Mouse (Mus musculus) kidney, embryonic 16.5 days (tissue): ENCODE results near the gene Tigar. TPM values are rescaled to one million over a fixed set of nuclear protein-coding genes. Genes with fewer than 3 reads are reported as not detected.

ENCODE experiments used
- ATAC-seq: fragments of 200-750 bp; cut with Nextera tagmentation; 2 replicates; pipeline ENCODE4 v1.8.0; 2017; ENCODE audit warnings: moderate TSS enrichment; ENCODE audit not compliant: low FRiP score, low TSS enrichment
- H3K27ac ChIP-seq: fragments of 300-500 bp; sonication (generic); 2 replicates; pipeline ENCODE4 v1.5.1; 2014; ENCODE audit warnings: low read length
- H3K27me3 ChIP-seq: fragments of 300-500 bp; sonication (generic); 2 replicates; pipeline ENCODE4 v1.6.1; 2014; ENCODE audit warnings: low read length, control low read depth, mixed read lengths; ENCODE audit not compliant: insufficient read depth
- H3K36me3 ChIP-seq: fragments of 300-500 bp; sonication (generic); 2 replicates; pipeline ENCODE4 v1.6.1; 2014; ENCODE audit warnings: low read length, control low read depth, mixed read lengths; ENCODE audit not compliant: insufficient read depth
- H3K4me1 ChIP-seq: fragments of 300-500 bp; sonication (generic); 2 replicates; pipeline ENCODE4 v1.6.1; 2014; ENCODE audit warnings: low read length, control low read depth, mixed read lengths; ENCODE audit not compliant: insufficient read depth
- H3K4me2 ChIP-seq: fragments of 300-500 bp; sonication (generic); replicated peaks from 2 replicates; pipeline ENCODE4 v1.6.1; 2014; ENCODE audit warnings: low read depth, low read length
- H3K4me3 ChIP-seq: fragments of 300-500 bp; sonication (generic); 2 replicates; pipeline ENCODE4 v1.5.1; 2014; ENCODE audit warnings: mild to moderate bottlenecking, low read length
- H3K9ac ChIP-seq: fragments of 300-500 bp; sonication (generic); replicated peaks from 2 replicates; pipeline ENCODE4 v1.6.1; 2014; ENCODE audit warnings: low read length
- H3K9me3 ChIP-seq: fragments of 300-500 bp; sonication (generic); 2 replicates; pipeline ENCODE4 v1.6.1; 2016; ENCODE audit warnings: low read length, control low read depth
- WGBS: fragments of 180-500 bp; shearing (Covaris S2); extraction: QIAGEN DNeasy Blood & Tissue Kit; methylation state at CpG from one replicate; pipeline ENCODE4 v1.1.7; 2014; 5-methylcytosine and 5-hydroxymethylcytosine counted together
- polyA plus RNA-seq: library from polyadenylated mRNA; unstranded; fragments of >200 nt; fragmentation: Nextera tagmentation; extraction: Ambion mirVana; gene quantifications from 2 replicates; pipeline ENCODE4 v1.2.1, GENCODE M21; 2015

Gene Tigar
- polyA plus RNA-seq, 1 experiment from 2014 or later, result 2.7 TPM

- H3K9me3 ChIP-seq, result no peaks in the 10 kb centered on the region
- no peak for ATAC-seq
- WGBS, result 67% methylated on average over 12 of the region's 12 CpGs
These were observed 52.3 kb downstream of the Tigar start for GRCm38 (mm10) chr6:127056990-127057588.

GRCm38 (mm10) chr6:127050847-127051246 is 58.5 kb downstream of the Tigar start:
- no peak overlapping the region for H3K27ac ChIP-seq
- no peak overlapping the region for H3K4me2 ChIP-seq
- 68% methylated on average over 4 of the region's 4 CpGs for WGBS
- H3K9me3 ChIP-seq, result no peaks in the 10 kb centered on the region
- H3K4me1 ChIP-seq, result no peaks in the 10 kb centered on the region
- no peaks in the 10 kb centered on the region for H3K27me3 ChIP-seq
- no peak overlapping the region for H3K4me3 ChIP-seq
- H3K9ac ChIP-seq, result no peak overlapping the region
- H3K36me3 ChIP-seq, result no peaks in the 10 kb centered on the region
- no peak for ATAC-seq

More at GRCm38 (mm10) chr6:127056990-127057588, 52.3 kb downstream of the Tigar start:
- H3K27me3 ChIP-seq, result no peaks in the 10 kb centered on the region
- H3K4me2 ChIP-seq, result no peak overlapping the region
- H3K4me3 ChIP-seq, result no peak overlapping the region
- H3K4me1 ChIP-seq, result no peaks in the 10 kb centered on the region
- H3K9ac ChIP-seq, result no peak overlapping the region
- H3K27ac ChIP-seq, result no peak overlapping the region
- H3K36me3 ChIP-seq, result no peaks in the 10 kb centered on the region

- H3K9ac ChIP-seq, result no peak overlapping the region
- no peaks in the 10 kb centered on the region for H3K36me3 ChIP-seq
- no peak overlapping the region for H3K4me3 ChIP-seq
- H3K27me3 ChIP-seq, result no peaks in the 10 kb centered on the region
- ATAC-seq, result no peak
- WGBS, result 49% methylated on average over 6 of the region's 6 CpGs
- H3K9me3 ChIP-seq, result no peaks in the 10 kb centered on the region
- H3K27ac ChIP-seq, result no peak overlapping the region
- no peaks in the 10 kb centered on the region for H3K4me1 ChIP-seq
- no peak overlapping the region for H3K4me2 ChIP-seq
These were observed 64.4 kb downstream of the Tigar start for GRCm38 (mm10) chr6:127044909-127045308.

Other genes starting within 250 kb of the Tigar start
- gene Dyrk4, start 187.7 kb downstream of the Tigar start, polyA plus RNA-seq, result not detected in 2 replicates
- 51.5 and 56.8 TPM in 2 replicates for gene Rad51ap1, start 170.0 kb downstream of the Tigar start, polyA plus RNA-seq
- 18.6 and 19.4 TPM in 2 replicates for gene D6Wsu163e, start 169.6 kb downstream of the Tigar start, polyA plus RNA-seq
- gene Fgf6, start 94.0 kb downstream of the Tigar start, polyA plus RNA-seq, result 0.04 and 0.05 TPM in 2 replicates
- not detected in 2 replicates for gene Fgf23, start 36.7 kb downstream of the Tigar start, polyA plus RNA-seq
- 600 and 665 TPM in 2 replicates for gene Ccnd2, start 42.6 kb upstream of the Tigar start, polyA plus RNA-seq